Mouse (Mus musculus) olfactory bulb, adult 2 months (tissue): ENCODE results near the gene Trio.

Experiments
- CTCF ChIP-seq: fragments of 200-500 bp; IDR thresholded peaks from 2 replicates; pipeline ENCODE4 v1.5.1; 2012; ENCODE audit warnings: low read depth, mild to moderate bottlenecking, low read length, moderate library complexity; ENCODE audit not compliant: insufficient read depth
- POLR2A ChIP-seq: fragments of 200-500 bp; IDR thresholded peaks from 2 replicates; pipeline ENCODE4 v1.6.1; 2012; ENCODE audit warnings: mild to moderate bottlenecking, low read depth, low read length, moderate library complexity; ENCODE audit not compliant: insufficient read depth

GRCm38 (mm10) chr15:27814677-27815391, 210.8 kb downstream of the Trio start:
- TF ChIP-seq POLR2A (no peak), CTCF (no peak)
